In the genomic region with DNA sequence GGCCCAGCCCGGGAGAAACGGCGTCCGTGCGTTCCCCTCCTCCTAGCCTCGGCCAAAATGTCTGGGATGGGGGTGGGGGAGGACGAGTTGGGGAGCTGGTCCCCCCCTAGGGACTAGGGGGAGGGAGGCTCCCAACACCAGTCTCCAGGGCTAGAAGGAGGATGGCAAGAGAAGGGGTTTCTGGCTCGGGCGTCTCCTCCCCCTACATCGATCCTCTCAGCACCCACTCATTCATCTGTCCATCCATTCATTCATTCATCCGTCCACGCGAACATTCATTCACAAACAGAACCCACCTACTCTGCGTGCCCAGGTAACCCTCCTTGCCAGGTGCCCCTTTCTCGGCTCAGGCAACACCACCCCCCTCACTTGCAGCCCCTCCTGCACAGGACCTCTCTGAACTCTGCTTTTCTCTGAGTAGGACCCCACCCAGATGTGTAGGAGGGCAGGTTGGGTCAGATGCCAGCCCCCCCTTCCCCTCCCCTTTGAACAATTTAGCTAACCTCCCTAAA, we compare ENCODE assay signal across 8 mouse cellular contexts. TPM values are rescaled to one million over a fixed set of nuclear protein-coding genes. Genes with fewer than 3 reads are reported as not detected.
DNase-seq lines count a peak whose midpoint lies in the region; ATAC-seq and TF ChIP-seq lines count a peak whose summit lies in the region.

No protein-coding gene starts in this region.

- no peak; the same call in 1 of the 2 replicates for ATAC-seq in kidney, embryonic 15.5 days (replicated peaks; ENCODE audit: low FRiP score)
- peak; percentile 5; the same call in 1 of the 2 replicates for ATAC-seq in embryonic facial prominence, embryonic 15.5 days (ENCODE audit: insufficient number of reproducible peaks, low FRiP score, low TSS enrichment, low read depth)
- peak; percentile 33 for ATAC-seq in hindbrain, postnatal 0 days
- peak; percentile 11 for ATAC-seq in midbrain, embryonic 15.5 days (replicated peaks)

- no peaks in the 10 kb centered on the region for H3K9me3 ChIP-seq in kidney, embryonic 15.5 days (replicated peaks)
- no peaks in the 10 kb centered on the region for H3K9me3 ChIP-seq in embryonic facial prominence, embryonic 15.5 days (replicated peaks)
- H3K9me3 ChIP-seq in hindbrain, postnatal 0 days (ENCODE audit: low read length), result no peaks in the 10 kb centered on the region
- H3K9me3 ChIP-seq in midbrain, embryonic 15.5 days, result no peaks in the 10 kb centered on the region

- no peak for DNase-seq in kidney, postnatal 4 days
- DNase-seq in hindbrain, postnatal 0 days (ENCODE audit: low spot score), result no peak
- no peak for DNase-seq in right cerebral cortex, adult 18-20 months
- DNase-seq in urinary bladder, postnatal 14 days (ENCODE audit: low spot score), result no peak
- no peak for DNase-seq in frontal cortex, postnatal 14 days (ENCODE audit: low spot score in 2 of 2)

- H3K4me3 ChIP-seq in kidney, embryonic 15.5 days (replicated peaks), result peak overlapping the region; percentile 76
- peak overlapping the region; percentile 76 for H3K4me3 ChIP-seq in embryonic facial prominence, embryonic 15.5 days (replicated peaks)
- H3K4me3 ChIP-seq in hindbrain, postnatal 0 days (ENCODE audit: low read length), result peak overlapping the region; percentile 77
- H3K4me3 ChIP-seq in midbrain, embryonic 15.5 days, result peak overlapping the region; percentile 88

- no peak overlapping the region for H3K27ac ChIP-seq in kidney, embryonic 15.5 days
- H3K27ac ChIP-seq in embryonic facial prominence, embryonic 15.5 days (replicated peaks), result no peak overlapping the region
- no peak overlapping the region for H3K27ac ChIP-seq in hindbrain, postnatal 0 days
- no peak overlapping the region for H3K27ac ChIP-seq in midbrain, embryonic 15.5 days

- H3K4me2 ChIP-seq in kidney, embryonic 15.5 days, result peak overlapping the region; percentile 100
- peak overlapping the region; percentile 95 for H3K4me2 ChIP-seq in embryonic facial prominence, embryonic 15.5 days (replicated peaks)
- H3K4me2 ChIP-seq in hindbrain, postnatal 0 days (ENCODE audit: low read depth, low read length), result peak overlapping the region; percentile 90
- H3K4me2 ChIP-seq in midbrain, embryonic 15.5 days, result peak overlapping the region; percentile 89

- 2% methylated on average over 15 of the region's 15 CpGs for WGBS in kidney, embryonic 15.5 days
- 2% methylated on average over 15 of the region's 15 CpGs for WGBS in embryonic facial prominence, embryonic 15.5 days
- WGBS in hindbrain, postnatal 0 days, result 4% methylated on average over 9 of the region's 15 CpGs
- 3% methylated on average over 13 of the region's 15 CpGs for WGBS in midbrain, embryonic 15.5 days

- TF ChIP-seq CTCF in hindbrain, postnatal 0 days (IDR thresholded peaks at IDR 0.05; ENCODE audit: low read depth), result no peak

- peaks cover 47% of the 10 kb centered on the region for H3K4me1 ChIP-seq in kidney, embryonic 15.5 days
- peaks cover 37% of the 10 kb centered on the region for H3K4me1 ChIP-seq in embryonic facial prominence, embryonic 15.5 days
- peaks cover 5% of the 10 kb centered on the region; the same call in 1 of the 2 replicates for H3K4me1 ChIP-seq in hindbrain, postnatal 0 days (ENCODE audit: insufficient read depth, low read length)
- H3K4me1 ChIP-seq in midbrain, embryonic 15.5 days, result peaks cover 27% of the 10 kb centered on the region

- no peaks in the 10 kb centered on the region for H3K36me3 ChIP-seq in kidney, embryonic 15.5 days
- no peaks in the 10 kb centered on the region for H3K36me3 ChIP-seq in embryonic facial prominence, embryonic 15.5 days
- no peaks in the 10 kb centered on the region for H3K36me3 ChIP-seq in hindbrain, postnatal 0 days (ENCODE audit: insufficient read depth, low read length)
- H3K36me3 ChIP-seq in midbrain, embryonic 15.5 days (replicated peaks), result no peaks in the 10 kb centered on the region

- H3K27me3 ChIP-seq in kidney, embryonic 15.5 days, result peaks cover 85% of the 10 kb centered on the region
- peaks cover 18% of the 10 kb centered on the region for H3K27me3 ChIP-seq in embryonic facial prominence, embryonic 15.5 days
- no peaks in the 10 kb centered on the region for H3K27me3 ChIP-seq in hindbrain, postnatal 0 days (ENCODE audit: insufficient read depth, low read length)
- peaks cover 14% of the 10 kb centered on the region; the same call in 1 of the 2 replicates for H3K27me3 ChIP-seq in midbrain, embryonic 15.5 days (replicated peaks)

- H3K9ac ChIP-seq in kidney, embryonic 15.5 days, result peak overlapping the region; percentile 66
- H3K9ac ChIP-seq in embryonic facial prominence, embryonic 15.5 days, result peak overlapping the region; percentile 75
- peak overlapping the region; percentile 67 for H3K9ac ChIP-seq in hindbrain, postnatal 0 days (replicated peaks; ENCODE audit: low read length)
- peak overlapping the region; percentile 78 for H3K9ac ChIP-seq in midbrain, embryonic 15.5 days

RNA-seq across cellular contexts. Expression of a gene that starts 39.9 kb away (rescaled TPM):
- 206 and 224 TPM in 2 replicates for polyA plus RNA-seq in kidney, embryonic 15.5 days (2015; fragmentation: Nextera tagmentation; extraction: Ambion mirVana)
- 206 and 214 TPM in 2 replicates for polyA plus RNA-seq in embryonic facial prominence, embryonic 15.5 days (2015; fragmentation: Nextera tagmentation; extraction: Ambion mirVana)
- 216 and 233 TPM in 2 replicates for total RNA-seq in hindbrain, postnatal 0 days (2014; rRNA removed)
- 248 and 253 TPM in 2 replicates for polyA plus RNA-seq in hindbrain, postnatal 0 days (2015; fragmentation: Nextera tagmentation; extraction: Ambion mirVana)
- polyA plus RNA-seq in midbrain, embryonic 15.5 days (2015; fragmentation: Nextera tagmentation; extraction: Ambion mirVana), result 242 and 255 TPM in 2 replicates

RNA-seq across cellular contexts. Expression of a gene that starts 51.2 kb away (rescaled TPM):
- 1,089 and 1,191 TPM in 2 replicates for polyA plus RNA-seq in kidney, embryonic 15.5 days (2015; fragmentation: Nextera tagmentation; extraction: Ambion mirVana)
- polyA plus RNA-seq in embryonic facial prominence, embryonic 15.5 days (2015; fragmentation: Nextera tagmentation; extraction: Ambion mirVana), result 822 and 870 TPM in 2 replicates
- 1,715 and 1,845 TPM in 2 replicates for total RNA-seq in hindbrain, postnatal 0 days (2014; rRNA removed)
- 2,044 and 2,080 TPM in 2 replicates for polyA plus RNA-seq in hindbrain, postnatal 0 days (2015; fragmentation: Nextera tagmentation; extraction: Ambion mirVana)
- 837 and 848 TPM in 2 replicates for polyA plus RNA-seq in midbrain, embryonic 15.5 days (2015; fragmentation: Nextera tagmentation; extraction: Ambion mirVana)
